Mouse (Mus musculus) ovary, postnatal 36 days (tissue): ENCODE measurements around the gene St6galnac4.

Source experiments
- DNase-seq: peaks from one replicate; pipeline ENCODE4 v3.0.0; 2022; ENCODE audit warnings: low spot score, mixed read lengths

St6galnac4 gene

DNA sequence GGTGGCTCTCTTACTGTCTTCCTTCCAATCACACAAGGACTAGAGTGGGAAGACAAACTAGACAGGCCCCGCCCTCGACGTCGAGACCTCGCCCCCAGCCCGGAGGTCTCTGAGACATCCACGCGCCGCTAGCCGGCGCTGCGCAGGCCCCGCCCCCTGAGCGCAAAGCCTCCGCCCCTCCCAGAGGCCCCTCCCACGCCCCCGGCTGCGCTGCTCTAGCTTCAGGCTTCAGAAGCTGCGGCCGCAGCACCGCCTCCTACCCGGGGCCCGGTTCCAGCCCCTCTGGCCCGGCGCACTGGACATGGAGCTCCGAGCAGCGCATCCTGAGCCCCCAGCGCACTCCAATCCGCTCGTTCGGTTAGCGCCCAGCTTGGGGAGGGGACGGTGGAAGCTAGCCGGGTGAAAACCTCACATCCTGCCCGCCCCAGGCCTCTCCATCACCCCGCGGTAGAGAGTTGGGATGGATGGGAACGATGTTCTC, at the start of gene St6galnac4:
St6galnac4 (plus strand) TSS at position 225 of the 481 bp plus-strand sequence.
- peak; percentile 90 for DNase-seq

DNA sequence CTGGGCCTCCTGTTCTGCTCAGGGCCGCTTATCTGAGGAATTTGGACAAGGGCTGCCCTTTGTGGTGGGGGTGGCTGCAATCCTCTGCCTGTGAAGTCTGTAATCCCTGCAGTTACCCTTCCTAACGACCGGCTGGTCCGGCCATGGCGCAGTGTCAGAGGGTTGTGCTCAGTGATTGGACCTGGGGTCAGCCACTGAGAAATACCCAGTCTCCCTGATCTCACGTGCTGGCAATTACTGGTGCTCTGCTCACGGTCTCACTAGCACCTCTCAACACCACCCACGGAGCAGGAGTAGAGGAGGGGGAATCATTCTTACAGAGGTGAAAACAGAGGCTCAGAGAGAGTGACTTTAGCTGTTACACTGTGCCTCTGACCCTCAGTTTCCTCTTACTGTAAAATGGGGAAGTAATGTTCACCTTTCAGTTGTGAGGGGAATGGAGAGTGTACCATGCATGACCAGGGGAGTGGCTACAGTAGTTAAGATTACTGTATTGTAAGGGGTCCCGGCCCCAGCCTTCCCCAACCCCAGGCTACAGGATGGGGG, 49.5 kb upstream of the St6galnac4 start:
- DNase-seq, result peak; percentile 23

- DNase-seq, result no peak
These were observed 49.0 kb upstream of the St6galnac4 start for GRCm38 (mm10) chr2:32537941-32538340.

DNA sequence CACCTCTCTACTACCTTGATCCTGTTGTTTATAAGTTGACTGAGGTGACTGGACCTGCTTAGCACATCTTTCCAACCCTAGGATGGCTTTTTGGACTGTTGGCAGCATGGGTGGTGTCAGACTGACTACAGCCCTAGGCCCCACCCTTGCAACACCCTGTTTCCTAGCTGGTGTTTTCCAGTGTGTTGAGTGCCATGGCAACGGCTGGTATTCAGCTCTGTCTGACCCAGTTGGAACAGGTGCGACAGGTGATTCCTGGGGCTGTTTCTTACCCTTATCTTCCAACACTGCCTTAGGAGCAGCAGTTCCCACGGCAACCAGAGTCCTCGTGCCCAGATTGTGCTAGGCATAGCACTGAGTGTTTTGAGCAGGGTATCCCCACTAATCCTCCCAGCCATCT, 48.4 kb upstream of the St6galnac4 start:
- no peak for DNase-seq

DNA sequence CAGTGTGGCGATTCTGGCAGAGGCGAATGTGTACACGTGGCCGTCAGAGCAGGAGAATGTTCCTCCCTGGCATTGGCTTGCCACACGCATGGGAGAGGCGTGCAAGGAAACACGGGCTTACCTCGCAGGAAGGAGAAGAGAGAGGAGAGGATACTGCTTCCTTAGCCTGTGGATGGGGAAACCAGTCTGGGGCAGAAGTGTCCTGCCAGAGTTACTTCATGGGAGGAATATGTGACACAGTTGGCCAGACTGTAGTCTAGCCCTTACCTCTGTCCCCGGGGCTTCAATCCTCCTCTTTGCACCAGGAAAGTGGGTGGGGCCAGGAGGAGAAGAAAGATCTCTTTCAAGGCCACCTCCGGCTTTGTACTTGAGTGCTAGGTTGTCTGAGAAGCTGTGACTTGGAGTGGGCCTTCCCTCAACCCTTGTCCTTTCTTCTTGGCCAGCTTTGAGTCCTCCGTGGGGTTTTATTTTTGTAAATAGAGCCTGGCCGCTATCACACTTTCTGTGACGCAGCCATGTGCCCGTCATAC, 47.4 kb upstream of the St6galnac4 start:
- DNase-seq, result no peak

- no peak for DNase-seq
These were observed 45.5 kb upstream of the St6galnac4 start for GRCm38 (mm10) chr2:32541333-32541908.

DNA sequence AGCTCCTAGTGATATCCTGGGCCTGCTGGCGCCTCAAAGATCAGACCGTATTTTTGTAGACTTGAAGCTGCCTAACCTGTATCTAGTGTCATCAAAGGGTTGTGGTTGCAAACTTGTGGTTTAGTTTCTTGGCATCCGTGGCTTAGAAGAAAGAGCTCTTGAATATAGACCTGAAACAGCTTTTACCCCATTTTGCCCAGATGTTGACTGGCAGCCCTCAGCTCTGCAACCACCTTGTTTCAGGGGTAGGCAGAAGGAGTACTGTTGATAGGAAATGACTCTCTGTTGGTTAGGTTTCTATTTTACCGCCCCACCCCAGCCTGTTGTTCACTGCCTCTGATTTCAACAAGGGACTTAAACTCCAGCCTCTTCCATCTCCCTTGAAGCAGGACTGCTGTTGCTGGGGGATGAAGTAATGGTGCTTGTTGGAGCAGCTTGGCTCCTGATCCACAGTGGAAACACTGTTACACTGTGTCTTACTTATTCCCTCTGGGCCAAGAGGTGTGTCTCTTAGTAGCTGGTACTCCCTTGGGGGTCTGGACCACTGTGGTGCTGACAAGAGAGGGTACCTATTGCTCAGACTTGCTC, 44.8 kb upstream of the St6galnac4 start:
- DNase-seq, result no peak

GRCm38 (mm10) chr2:32543031-32543449, 43.9 kb upstream of the St6galnac4 start:
- DNase-seq, result no peak

- no peak for DNase-seq
These were observed 39.9 kb upstream of the St6galnac4 start for GRCm38 (mm10) chr2:32546951-32547350.

- no peak for DNase-seq
These were observed 39.5 kb upstream of the St6galnac4 start for GRCm38 (mm10) chr2:32547380-32547779.

- DNase-seq, result no peak
These were observed 38.7 kb upstream of the St6galnac4 start for GRCm38 (mm10) chr2:32547964-32548739.

DNA sequence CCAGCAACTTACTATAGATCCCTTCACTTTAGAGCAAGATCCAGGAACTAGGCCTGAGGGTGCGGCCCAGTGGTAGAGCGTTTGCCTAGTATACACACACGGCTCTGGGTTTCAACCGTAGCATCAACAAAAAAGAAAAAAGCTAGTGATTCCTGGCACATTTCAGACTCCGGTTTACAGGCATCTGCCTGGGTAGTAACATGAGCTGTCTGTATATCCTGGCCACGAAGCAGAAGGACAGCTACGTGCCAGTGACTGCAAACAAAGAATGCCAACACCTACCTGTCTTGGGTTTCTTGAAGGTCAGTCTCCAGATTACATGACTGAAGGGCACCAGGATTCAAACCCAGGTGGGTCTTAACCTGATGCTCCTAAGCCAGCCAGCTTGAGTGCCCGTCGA, 37.7 kb upstream of the St6galnac4 start:
- no peak for DNase-seq

DNA sequence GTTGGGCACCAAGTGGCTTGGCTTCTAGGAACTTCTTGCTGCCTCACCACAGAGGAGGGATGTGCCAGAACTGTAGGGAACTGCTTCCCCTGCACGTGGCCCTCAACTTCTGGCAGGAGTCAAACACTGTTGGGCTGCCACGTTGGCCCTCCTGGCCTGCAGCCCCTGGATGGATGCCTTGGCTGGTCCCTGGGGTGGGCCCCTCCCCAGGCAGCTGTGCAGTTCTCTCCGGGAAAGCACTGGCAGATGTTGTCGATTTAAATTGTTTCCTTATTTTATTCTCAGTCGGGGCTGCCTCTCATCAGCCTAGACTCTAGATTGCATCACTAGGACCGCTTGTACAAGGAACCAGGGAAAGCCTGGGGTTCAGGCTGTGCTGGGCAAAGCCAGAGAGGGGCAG, 37.1 kb upstream of the St6galnac4 start:
- DNase-seq, result peak; percentile 63

GRCm38 (mm10) chr2:32551236-32551635, 35.7 kb upstream of the St6galnac4 start:
- no peak for DNase-seq

GRCm38 (mm10) chr2:32553592-32554148, 33.2 kb upstream of the St6galnac4 start:
- DNase-seq, result no peak

DNA sequence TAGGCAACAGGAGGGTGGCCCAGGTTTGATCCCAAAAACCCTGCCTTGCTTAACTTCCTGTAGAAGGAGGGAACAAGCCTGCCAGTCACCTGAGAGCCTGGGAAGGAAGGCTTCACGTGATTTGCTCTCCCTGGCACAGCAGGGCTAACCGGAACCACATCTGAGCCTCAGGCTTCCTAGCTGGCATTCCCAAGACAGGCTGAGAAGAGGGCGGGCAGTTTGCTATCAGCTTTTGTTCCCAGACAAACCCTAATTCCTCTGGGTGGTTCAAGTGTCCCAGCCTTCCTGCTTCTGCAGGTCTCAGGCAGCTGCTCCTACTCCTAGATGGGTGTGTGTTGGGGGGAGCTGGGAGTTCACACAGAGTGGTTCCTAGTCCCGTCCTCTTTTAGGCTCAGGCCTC, 31.4 kb upstream of the St6galnac4 start:
- DNase-seq, result no peak

DNA sequence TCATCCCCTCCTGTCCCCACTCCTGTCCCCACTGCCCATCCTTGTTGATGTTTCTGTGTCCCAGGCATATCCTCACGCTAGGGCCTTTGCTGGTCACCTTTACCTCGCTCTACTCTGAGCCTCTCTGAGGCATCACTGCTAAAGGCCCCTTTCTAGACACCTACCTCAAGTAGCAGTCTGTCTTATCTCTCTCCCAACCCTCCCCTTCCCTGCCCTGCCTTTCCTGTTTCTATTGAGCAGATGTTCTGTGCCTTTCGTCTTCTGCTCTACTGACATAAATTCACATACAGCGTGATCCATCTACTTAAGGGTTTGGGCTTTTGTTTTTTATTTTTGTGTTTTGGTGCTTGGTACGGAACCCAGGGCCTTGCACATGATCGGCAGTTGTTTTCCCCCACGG, 30.9 kb upstream of the St6galnac4 start:
- no peak for DNase-seq

- no peak for DNase-seq
These were observed 27.3 kb upstream of the St6galnac4 start for GRCm38 (mm10) chr2:32559570-32559969.

GRCm38 (mm10) chr2:32566536-32567063, 20.3 kb upstream of the St6galnac4 start:
- peak; percentile 51 for DNase-seq

DNA sequence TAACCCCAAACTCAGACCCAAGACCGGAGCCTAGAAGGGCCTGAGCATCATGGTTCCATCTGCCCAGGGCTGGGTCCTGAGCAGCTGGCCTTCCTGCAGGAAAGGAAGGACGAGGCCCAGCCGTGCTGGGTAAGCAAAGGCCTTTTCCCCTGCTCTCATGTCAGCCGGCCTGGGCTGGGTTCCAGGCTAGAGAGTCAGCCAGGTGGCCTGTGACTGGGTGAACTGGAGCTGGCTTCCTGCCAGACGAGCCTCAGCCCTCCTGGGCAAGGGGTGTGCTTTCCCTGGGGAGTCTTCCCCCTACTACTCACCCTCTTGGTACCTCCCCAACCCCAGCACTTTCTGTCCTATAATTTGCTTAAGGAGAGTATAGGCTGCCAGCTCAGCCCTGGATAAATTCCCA, 18.7 kb upstream of the St6galnac4 start:
- DNase-seq, result no peak

GRCm38 (mm10) chr2:32568941-32569340, 18.0 kb upstream of the St6galnac4 start:
- no peak for DNase-seq
